Mouse (Mus musculus): ENCODE measurements around the gene Itpr1.

GRCm38 (mm10) chr6:108548413-108548812, 335.5 kb downstream of the Itpr1 start:
- TF ChIP-seq POLR2A (IDR thresholded peaks at IDR 0.05; ENCODE audit: insufficient read depth, low read length) (no peak), CTCF (IDR thresholded peaks at IDR 0.05; ENCODE audit: low read depth, low read length) (no peak), EP300 (IDR thresholded peaks at IDR 0.05; ENCODE audit: insufficient read depth, low read depth, low read length) (no peak)

Data from ES-Bruce4 (cell line).